Mouse (Mus musculus) midbrain, embryonic 11.5 days (tissue): Measurements from ENCODE around the gene Coq5. TPM values are rescaled to one million over a fixed set of nuclear protein-coding genes. Genes with fewer than 3 reads are reported as not detected.

Experiments
- ATAC-seq: fragments of 200-750 bp; cut with Nextera tagmentation; 2 replicates; pipeline ENCODE4 v1.8.0; 2017; ENCODE audit warnings: moderate TSS enrichment, moderate library complexity; ENCODE audit not compliant: low FRiP score
- DNase-seq: peaks from one replicate; pipeline ENCODE4 v3.0.0; 2015; ENCODE audit warnings: low spot score; ENCODE audit errors: missing footprints
- H3K27ac ChIP-seq: fragments of 300-500 bp; sonication (generic); 2 replicates; pipeline ENCODE4 v1.5.1; 2014; ENCODE audit warnings: low read depth, low read length
- H3K27me3 ChIP-seq: fragments of 300-500 bp; sonication (generic); 2 replicates; pipeline ENCODE4 v1.6.1; 2014; ENCODE audit warnings: mild to moderate bottlenecking, low read length, moderate library complexity, mixed read lengths; ENCODE audit not compliant: control insufficient read depth, insufficient read depth
- H3K36me3 ChIP-seq: fragments of 300-500 bp; sonication (generic); 2 replicates; pipeline ENCODE4 v1.6.1; 2014; ENCODE audit warnings: mild to moderate bottlenecking, low read length, moderate library complexity, mixed read lengths; ENCODE audit not compliant: control insufficient read depth, insufficient read depth
- H3K4me1 ChIP-seq: fragments of 300-500 bp; sonication (generic); 2 replicates; pipeline ENCODE4 v1.6.1; 2014; ENCODE audit warnings: low read length; ENCODE audit not compliant: control insufficient read depth, insufficient read depth
- H3K4me2 ChIP-seq: fragments of 300-500 bp; sonication (generic); 2 replicates; pipeline ENCODE4 v1.6.1; 2014; ENCODE audit warnings: mild to moderate bottlenecking, moderate library complexity
- H3K4me3 ChIP-seq: fragments of 300-500 bp; sonication (generic); 2 replicates; pipeline ENCODE4 v1.5.1; 2014; ENCODE audit warnings: low read depth, low read length
- H3K9ac ChIP-seq: fragments of 300-500 bp; sonication (generic); 2 replicates; pipeline ENCODE4 v1.6.1; 2014; ENCODE audit warnings: low read length
- H3K9me3 ChIP-seq: fragments of 300-500 bp; sonication (generic); 2 replicates; pipeline ENCODE4 v1.6.1; 2016; ENCODE audit warnings: low read length; ENCODE audit not compliant: control insufficient read depth
- WGBS: fragments of 180-500 bp; shearing (Covaris S2); extraction: QIAGEN DNeasy Blood & Tissue Kit; methylation state at CpG from one replicate; pipeline ENCODE4 v1.1.7; 2014; 5-methylcytosine and 5-hydroxymethylcytosine counted together
- polyA plus RNA-seq: library from polyadenylated mRNA; unstranded; fragments of >200 nt; fragmentation: Nextera tagmentation; extraction: Ambion mirVana; gene quantifications from 2 replicates; pipeline ENCODE4 v1.2.1, GENCODE M21; 2014

Gene Coq5
- polyA plus RNA-seq, 1 experiment from 2014 or later: 59.1 TPM

GRCm38 (mm10) chr5:115316968-115317644, 37.6 kb downstream of the Coq5 start:
- peak overlapping the region; percentile 48 for H3K9ac ChIP-seq
- ATAC-seq: 0 out of 2 replicates have a peak, but pooled peaks have one; percentile 44
- no peak overlapping the region for H3K4me3 ChIP-seq
- H3K9me3 ChIP-seq: no peaks in the 10 kb centered on the region
- no peaks in the 10 kb centered on the region for H3K36me3 ChIP-seq
- H3K4me2 ChIP-seq: no peak overlapping the region; the same call in 1 of the 2 replicates
- DNase-seq: peak; percentile 90
- peak overlapping the region; percentile 56 for H3K27ac ChIP-seq
- WGBS: 7% methylated on average over 14 of the region's 14 CpGs
- H3K4me1 ChIP-seq: peaks cover 20% of the 10 kb centered on the region
- H3K27me3 ChIP-seq: no peaks in the 10 kb centered on the region

- ATAC-seq (peak; percentile 59; the same call in 1 of the 2 replicates), DNase-seq (peak; percentile 88)
- H3K4me1 ChIP-seq: peaks cover 20% of the 10 kb centered on the region
- H3K9me3 ChIP-seq: no peaks in the 10 kb centered on the region
- H3K9ac ChIP-seq: no peak overlapping the region
- WGBS: 5% methylated on average over 10 of the region's 10 CpGs
- H3K27me3 ChIP-seq: no peaks in the 10 kb centered on the region
- peak overlapping the region; percentile 56 for H3K27ac ChIP-seq
- H3K4me3 ChIP-seq: no peak overlapping the region
- H3K36me3 ChIP-seq: no peaks in the 10 kb centered on the region
- no peak overlapping the region for H3K4me2 ChIP-seq
Observed at GRCm38 (mm10) chr5:115317645-115318328, 38.3 kb downstream of the Coq5 start.

- Histone ChIP-seq H3K36me3 (no peaks in the 10 kb centered on the region), H3K27me3 (no peaks in the 10 kb centered on the region), H3K4me3 (peak overlapping the region; percentile 30), H3K9ac (peak overlapping the region; percentile 58), H3K9me3 (no peaks in the 10 kb centered on the region), H3K27ac (peak overlapping the region; percentile 51; the same call in 1 of the 2 replicates), H3K4me2 (peak overlapping the region; percentile 64), H3K4me1 (peaks cover 20% of the 10 kb centered on the region)
- DNase-seq (peak; percentile 96), ATAC-seq (peak; percentile 52; the same call in 1 of the 2 replicates)
- under 1% methylated on average over 22 of the region's 22 CpGs for WGBS
Observed at GRCm38 (mm10) chr5:115319004-115319940, 39.8 kb downstream of the Coq5 start.

- peak overlapping the region; percentile 95 for H3K9ac ChIP-seq
- WGBS: 33% methylated on average over 11 of the region's 11 CpGs
- H3K27ac ChIP-seq: peak overlapping the region; percentile 86; the same call in 1 of the 2 replicates
- H3K9me3 ChIP-seq: no peaks in the 10 kb centered on the region
- H3K4me3 ChIP-seq: peak overlapping the region; percentile 98
- peak overlapping the region; percentile 82 for H3K4me2 ChIP-seq
- H3K4me1 ChIP-seq: peaks cover 20% of the 10 kb centered on the region
- DNase-seq: no peak
- ATAC-seq: peak; percentile 60
- H3K36me3 ChIP-seq: peaks cover 7% of the 10 kb centered on the region; the same call in 1 of the 2 replicates
- no peaks in the 10 kb centered on the region for H3K27me3 ChIP-seq
Observed at GRCm38 (mm10) chr5:115326256-115326831, 46.9 kb downstream of the Coq5 start.

GRCm38 (mm10) chr5:115326875-115327609, 47.6 kb downstream of the Coq5 start, which contains the start of gene Srsf9:
Gene Srsf9 (plus strand): TSS chr5:115327177.
- 1% methylated on average over 79 of the region's 97 CpGs for WGBS
- DNase-seq (peak; percentile 100), ATAC-seq (peak; percentile 95)
- Histone ChIP-seq H3K4me1 (peaks cover 20% of the 10 kb centered on the region), H3K4me3 (peak within 1 kb of the TSS; percentile 98), H3K36me3 (peaks cover 8% of the 10 kb centered on the region; the same call in 1 of the 2 replicates), H3K4me2 (peak within 1 kb of the TSS; percentile 82), H3K27me3 (no peaks in the 10 kb centered on the region), H3K9me3 (no peaks in the 10 kb centered on the region), H3K27ac (peak within 1 kb of the TSS; percentile 86), H3K9ac (peak within 1 kb of the TSS; percentile 95)

GRCm38 (mm10) chr5:115327610-115328548, 48.4 kb downstream of the Coq5 start:
- Histone ChIP-seq H3K4me3 (peak overlapping the region; percentile 98), H3K27me3 (no peaks in the 10 kb centered on the region), H3K36me3 (peaks cover 11% of the 10 kb centered on the region; the same call in 1 of the 2 replicates), H3K4me1 (peaks cover 20% of the 10 kb centered on the region), H3K9me3 (no peaks in the 10 kb centered on the region), H3K27ac (peak overlapping the region; percentile 86), H3K9ac (peak overlapping the region; percentile 95), H3K4me2 (peak overlapping the region; percentile 82)
- peak; percentile 94 for DNase-seq
- ATAC-seq: peak; percentile 48
- WGBS: under 1% methylated on average over 55 of the region's 55 CpGs

GRCm38 (mm10) chr5:115330955-115331354, 51.5 kb downstream of the Coq5 start:
- Histone ChIP-seq H3K9ac (no peak overlapping the region), H3K4me3 (no peak overlapping the region), H3K4me2 (no peak overlapping the region), H3K4me1 (peaks cover 20% of the 10 kb centered on the region), H3K9me3 (no peaks in the 10 kb centered on the region), H3K27ac (no peak overlapping the region), H3K27me3 (no peaks in the 10 kb centered on the region), H3K36me3 (peaks cover 36% of the 10 kb centered on the region)
- 91% methylated on average over 9 of the region's 9 CpGs for WGBS
- no peak for ATAC-seq
- DNase-seq: no peak
